Mouse (Mus musculus) testis, postnatal 10 days (tissue): Measurements from ENCODE around the gene Gldc.

ENCODE experiments used
- DNase-seq: peaks from one replicate; pipeline ENCODE4 v3.0.0; 2021; ENCODE audit warnings: low spot score

Gldc gene

DNA sequence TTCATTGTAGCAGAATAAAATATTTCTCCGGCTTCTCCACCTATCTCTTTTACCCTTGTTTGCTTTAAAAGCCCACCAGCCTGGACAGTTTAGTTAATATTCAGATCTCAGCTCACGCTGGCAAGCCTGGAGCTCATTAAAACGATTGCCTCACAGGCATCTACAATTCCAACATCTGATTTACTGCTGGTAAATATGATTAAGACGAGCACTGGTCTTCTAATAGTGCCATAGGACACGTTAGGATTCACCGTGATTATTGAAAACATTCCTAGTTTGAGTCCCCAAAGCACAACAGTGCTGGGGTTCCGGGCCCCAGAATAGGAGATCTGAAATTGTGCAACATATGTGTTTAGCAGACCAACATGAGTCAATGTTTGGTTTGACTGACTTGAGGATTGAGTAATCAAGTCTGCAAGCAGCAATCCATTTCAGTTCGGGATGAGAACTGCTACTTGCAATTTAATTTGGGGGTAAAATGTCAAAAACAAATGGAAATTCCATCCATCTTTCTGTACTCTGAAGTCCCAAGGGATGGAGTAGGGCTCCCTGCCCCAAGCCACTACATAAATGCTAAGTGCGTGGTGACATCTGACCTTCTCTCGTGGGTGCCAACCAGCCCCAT, 67.9 kb downstream of the Gldc start:
- DNase-seq, result no peak

DNA sequence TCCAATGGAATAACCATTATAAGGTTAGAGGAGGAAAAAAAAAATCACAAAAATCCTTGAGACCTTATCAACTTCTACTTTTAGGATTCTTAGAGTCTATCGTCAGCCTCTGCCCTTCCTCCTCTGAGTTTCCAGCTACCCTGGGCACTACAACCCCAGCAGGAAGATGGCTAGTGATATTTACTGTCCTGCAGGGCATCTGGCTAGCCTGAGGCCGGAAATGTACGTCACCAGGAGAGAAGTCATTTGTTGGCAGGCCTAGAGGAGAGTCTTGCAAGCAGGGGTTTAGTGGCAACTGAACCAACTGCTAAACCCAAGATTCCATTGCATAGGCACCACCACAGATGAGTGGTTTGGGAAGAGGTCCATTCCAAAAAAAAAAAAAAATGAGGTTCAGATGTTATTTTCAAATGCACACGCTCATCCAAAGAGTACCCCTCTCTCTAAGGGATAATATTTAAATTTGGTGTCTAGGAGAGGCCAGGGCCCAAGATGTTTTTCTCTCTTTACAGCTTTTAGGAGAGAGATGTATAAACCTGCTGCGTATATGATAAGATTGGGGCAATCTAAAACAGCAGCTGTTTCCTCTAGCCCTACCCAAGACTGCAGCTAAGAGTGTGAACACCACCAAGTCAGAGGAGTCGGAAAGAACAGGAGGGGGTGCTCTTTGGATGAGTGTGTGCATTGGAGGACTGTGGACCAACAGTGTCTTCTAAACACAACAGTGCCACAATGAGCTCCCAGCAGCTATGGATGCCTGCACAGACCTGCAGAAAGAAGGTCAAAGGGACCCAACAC, 70.0 kb downstream of the Gldc start:
- no peak for DNase-seq

DNA sequence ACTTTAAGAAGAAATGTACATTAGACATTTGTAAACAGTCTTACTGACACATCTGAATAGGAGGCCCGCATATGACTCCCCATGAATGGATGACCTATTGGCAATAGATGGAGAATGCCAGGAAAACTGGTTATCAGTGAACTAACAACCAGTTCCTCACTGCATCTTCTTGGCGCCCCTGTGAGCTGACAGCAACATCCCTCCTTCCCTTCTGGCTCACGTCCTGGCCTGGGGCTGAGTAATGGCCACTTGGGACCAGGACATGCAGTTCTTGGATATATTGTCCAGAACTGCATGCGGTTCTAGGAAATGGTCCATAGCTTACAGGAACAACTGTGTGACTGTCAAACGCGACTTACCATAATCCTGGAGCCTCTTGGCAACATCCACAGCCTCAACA, 72.6 kb downstream of the Gldc start:
- no peak for DNase-seq

DNA sequence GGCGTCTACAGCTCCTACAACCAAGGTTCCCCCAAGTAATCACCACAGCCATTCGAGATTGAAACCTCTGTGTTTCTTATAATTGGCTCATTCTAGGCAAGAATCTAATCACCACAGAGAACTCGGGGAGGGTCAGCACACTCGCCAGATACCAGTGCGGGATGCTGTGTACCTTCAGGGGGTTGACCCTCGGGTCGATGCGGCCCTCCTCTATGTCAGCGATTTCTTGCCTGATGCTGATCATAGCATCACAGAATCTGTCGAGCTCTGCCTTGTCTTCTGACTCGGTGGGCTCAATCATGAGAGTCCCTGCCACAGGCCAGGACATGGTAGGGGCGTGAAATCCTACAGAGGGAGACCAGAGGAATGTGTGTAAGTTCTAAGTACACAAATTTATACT, 74.7 kb downstream of the Gldc start:
- no peak for DNase-seq

DNA sequence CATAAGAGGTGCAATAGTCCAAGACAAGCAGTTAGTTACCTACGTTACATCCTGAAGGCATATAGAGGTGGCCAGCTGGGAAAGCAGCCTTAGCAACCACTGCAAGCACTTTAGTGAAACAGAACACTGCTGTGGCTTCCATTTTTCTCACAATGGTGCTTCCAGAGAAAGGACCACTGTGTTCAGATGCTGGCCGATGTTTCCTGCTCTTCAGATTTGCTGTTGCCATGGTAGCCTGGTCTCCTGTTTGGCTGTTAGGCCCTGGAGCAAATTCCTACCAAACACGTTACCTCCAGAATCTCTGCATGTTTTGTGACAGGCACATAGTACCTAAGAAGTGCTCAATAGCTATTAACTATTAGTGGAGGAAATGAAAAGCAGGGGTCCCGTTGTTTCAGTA, 78.2 kb downstream of the Gldc start:
- DNase-seq, result no peak

DNA sequence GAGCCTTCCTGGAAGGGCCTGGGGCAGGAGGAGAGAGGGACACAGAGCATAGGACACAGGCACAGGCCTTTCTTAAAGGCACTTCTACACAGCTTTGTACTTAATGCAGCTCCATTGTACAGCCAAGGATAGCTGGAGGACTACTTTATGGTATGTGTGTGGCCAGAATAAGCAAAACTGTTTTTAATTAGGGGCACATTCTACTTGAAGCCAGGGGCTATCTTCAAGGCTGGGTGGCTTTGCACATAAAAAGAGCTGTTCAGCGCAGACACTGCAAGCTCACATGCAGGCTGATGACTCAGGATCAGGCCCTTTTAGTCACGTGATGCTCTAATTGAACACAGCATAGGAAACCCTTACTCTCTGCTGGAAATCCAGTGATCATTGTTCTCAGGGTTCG, 79.0 kb downstream of the Gldc start:
- no peak for DNase-seq

DNA sequence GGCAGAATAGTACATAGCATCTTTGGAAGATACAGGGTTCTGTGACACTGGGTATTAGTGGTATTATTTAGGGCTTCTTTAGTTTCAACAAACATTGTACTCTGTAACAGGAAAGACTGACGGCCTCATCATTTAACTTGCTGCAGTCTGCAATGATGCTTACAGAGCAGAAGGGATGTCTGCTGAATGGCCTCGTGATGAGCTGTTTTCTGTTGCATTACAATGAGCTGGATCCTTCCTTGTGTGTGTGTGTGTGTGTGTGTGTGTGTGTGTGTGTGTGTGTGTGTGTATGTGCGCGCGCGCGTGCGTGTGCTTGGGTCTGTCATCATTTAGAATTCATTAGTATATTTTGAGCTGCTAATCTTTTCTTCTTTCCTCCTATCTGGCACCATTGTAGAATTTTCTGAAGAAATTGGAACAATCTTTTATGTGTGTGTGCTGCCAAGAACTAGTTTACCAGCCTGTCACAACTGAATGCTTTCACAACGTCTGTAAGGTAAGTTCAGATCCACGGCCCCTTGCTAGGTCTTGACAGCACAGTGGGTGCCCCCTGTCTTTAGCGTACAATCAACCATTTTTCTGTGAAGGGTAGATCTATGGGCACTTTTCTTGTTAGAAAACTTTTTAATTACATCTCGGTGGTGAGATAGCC, 83.5 kb downstream of the Gldc start:
- DNase-seq, result no peak

DNA sequence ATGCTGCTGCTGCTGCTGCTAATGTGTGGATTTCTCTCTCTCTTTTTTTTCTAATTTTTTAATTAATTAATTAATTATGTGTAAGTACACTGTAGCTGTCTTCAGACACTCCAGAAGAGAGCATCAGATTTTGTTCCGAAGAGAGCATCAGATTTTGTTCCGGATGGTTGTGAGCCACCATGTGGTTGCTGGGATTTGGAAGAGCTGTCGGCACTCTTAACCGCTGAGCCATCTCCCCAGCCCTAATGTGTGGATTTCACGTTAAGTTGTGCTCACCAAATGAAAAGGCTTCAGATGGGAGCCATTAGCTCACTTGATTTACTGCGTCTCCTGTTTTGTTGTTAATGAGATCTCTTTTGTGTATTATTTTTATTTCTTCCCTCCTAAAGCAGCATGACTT, 85.1 kb downstream of the Gldc start:
- DNase-seq, result no peak

DNA sequence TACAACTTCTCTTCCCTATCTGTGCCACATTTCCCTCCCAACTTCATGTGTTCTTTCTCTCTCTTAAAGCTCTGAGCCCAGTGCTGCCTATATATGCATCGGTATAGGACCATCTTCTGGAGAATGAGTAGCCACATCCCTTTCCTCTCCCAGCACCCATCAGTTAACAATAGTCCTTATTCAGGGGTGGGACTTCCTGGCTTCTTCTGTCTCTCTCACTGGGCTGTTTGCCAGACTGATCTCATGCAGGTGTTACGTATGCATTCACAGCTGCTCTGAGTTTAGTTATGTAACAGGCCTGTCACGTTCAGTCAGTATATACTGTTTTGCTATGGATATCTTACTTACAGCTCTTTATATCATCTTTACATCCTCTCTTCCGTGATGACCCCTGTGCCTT, 109.4 kb downstream of the Gldc start:
- DNase-seq, result no peak

DNA sequence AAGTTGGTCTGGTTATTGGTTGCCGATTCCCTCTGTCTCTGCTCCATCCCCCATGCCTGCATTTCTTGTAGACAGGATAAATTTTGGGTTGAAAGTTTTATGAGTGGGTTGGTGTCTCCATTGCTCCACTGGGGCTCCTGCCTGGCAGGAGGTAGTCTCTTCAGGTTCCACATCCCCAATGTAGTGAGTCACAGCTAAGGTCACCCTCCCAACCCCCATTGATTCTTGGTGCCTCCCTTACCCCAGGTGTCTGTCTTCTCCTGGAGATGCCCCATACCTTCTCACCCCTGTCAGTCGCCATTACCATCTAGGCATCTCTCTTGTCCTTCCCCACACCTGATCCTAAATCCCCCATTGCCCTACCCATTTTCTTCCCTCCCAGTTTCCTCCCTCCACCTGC, 121.0 kb downstream of the Gldc start:
- no peak for DNase-seq

DNA sequence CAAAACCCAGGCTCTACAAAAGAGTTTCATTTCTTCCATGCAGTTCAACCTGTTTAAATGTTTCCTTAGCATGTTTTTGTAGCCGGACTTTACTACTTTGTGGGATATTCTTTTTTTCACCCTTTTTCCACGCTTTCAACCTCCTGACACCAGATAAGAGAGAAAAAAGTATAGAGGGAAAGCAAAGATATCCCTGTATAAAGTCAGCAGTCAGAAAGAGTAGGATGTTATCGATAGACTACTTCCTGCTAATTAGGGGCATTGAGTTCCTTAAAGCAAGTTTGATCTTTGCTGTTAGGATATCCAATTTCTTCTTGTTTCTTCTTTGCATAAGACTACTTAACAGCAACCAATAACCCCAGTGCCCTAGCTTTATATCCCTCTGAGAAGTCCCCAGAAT, 123.8 kb downstream of the Gldc start:
- no peak for DNase-seq

DNA sequence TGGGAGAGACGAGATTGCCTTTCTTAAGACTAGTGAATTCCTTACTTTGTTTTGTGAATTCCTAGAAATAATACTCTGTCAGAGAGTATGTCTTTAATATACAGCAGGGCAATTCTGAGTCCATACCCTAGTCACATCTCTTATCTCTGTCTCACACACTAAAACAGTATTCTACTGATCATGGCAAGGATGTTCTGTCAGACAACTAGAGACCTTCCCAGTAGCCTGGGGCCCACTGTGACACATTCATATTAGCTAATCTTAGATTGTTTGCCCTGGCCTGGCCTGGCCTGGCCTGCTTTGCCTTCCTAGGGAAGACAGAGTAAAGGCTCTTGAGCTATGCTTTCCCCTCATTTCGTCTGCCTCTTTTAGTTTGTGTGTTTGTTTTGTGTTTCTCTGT, 124.6 kb downstream of the Gldc start:
- no peak for DNase-seq
